Mouse (Mus musculus): ENCODE results near the gene Synm.

Gene Synm

DNA sequence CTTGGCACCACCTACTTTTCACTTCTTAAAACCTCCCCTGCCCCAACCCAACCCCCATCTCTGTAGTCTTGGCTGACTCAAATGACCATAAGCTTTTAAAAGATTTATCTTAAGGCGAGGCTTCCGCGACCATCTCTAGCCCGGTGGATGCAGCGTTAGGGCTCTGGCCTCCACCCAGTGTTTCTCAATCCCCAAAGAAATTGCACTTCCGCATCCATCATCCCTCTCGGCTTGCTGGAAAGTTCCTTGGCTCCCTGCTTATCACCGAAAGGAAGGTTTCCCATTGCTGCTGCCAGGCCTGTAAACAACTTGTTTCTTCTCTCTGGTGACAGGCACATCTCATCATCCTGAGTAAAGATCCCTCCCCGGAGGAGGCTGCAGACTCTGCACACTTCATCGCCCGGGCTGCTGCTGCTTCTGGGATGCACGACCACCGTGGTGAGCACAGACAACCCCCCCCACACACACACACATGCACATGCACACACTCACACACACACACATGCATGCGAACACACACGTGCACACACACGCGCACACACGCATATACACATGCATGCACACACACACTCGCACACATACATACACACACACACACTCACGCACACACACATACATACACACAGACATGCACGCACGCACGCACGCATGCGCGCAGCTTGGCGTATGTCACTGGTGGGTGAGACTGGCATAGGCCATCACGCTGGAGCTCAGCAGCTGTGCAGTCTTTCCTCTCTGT is 61.5 kb downstream of the Synm start:
- DNase-seq = no peak

DNA sequence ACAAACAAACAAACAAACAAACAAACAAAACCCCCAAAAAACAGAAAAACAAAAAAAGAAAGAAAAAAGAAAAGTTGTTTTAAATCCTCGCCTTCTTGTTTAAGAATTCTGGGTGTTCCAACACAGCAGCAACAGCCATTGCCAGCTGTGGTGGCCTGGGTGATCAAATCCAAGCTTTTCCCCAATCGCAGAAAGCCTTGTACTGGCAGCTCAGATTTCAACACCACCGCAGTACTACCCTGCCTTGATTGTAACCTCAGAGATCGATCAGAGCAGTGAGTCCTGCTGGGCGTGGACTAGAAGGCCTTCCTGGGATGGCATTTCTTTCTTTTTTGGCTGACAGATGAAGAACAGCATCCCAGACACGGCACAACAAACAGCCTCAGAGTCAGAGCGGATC is 63.6 kb downstream of the Synm start:
- no peak for DNase-seq

DNA sequence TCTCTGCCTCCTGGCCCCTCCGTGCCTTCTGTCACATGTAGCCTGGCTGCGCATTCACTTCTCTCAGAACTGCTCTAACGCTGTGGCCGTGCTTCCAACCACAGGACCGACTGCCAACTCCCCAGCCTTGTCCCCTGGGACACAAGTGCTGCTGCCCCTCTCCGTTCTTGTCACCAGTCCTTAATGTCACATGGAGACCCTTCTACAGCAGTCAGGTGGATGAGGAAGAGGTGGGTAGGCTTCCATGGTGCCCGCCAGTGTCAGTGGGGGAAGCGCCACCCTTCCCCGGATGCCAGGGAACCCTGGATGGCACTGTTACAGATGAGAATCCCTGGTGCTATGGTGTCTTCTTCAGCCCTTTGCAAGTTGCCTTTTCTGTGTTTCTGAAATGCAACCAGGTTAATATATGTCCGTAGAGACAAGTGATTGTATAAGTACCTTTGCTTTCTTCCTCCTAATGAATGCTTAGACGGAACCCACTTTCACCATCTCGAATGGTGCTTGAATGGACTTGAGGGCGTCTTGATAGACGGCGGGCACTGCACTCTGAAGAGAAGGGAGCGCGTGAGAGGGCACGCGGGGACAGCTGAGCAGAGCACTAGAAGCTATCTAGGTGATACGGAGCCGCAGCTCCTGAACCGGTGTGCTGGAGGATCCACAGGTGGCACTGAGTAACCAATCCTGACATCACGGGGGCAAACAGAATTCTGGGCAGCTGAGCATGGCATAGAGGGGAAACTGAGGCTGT is 66.6 kb downstream of the Synm start:
- no peak for DNase-seq

DNA sequence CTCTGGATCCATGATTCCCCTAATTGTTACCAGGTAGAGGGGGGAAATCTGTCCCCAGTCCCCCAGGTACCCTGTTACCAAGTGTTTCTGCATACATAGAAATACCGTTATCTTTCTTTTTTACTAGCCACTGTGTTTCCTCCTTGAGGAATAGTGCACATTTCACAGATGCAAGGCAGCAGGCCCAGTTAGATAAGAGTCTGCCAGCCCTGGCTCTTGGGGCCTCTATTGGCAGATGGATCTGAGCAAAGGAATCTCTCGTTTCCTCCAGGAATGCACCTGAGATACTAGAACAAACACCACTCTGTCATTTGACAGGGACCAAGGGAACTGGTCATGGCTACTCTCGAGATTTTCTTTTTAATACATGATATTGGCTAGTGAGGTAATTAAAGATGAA is 67.4 kb downstream of the Synm start:
- DNase-seq = no peak

DNA sequence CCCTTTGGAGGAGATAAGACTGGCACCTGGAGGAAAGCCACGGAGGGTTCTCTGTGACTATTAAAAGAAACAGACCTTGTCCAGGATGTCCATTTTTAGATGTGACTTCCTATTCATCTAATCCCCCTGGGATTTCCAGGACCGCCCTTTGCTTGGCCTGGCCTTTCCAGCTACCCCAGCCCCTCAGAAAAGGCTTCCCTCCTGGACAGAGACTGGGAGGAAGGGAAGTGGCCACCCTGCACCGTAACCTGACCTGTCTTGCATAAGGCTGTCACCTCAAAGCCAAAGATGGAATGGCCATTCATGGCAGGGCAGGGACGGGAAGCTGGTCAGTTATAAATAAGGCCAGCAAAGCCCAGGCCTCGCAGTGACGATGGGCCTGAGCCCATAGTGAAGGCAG is 68.5 kb downstream of the Synm start:
- DNase-seq = no peak

DNA sequence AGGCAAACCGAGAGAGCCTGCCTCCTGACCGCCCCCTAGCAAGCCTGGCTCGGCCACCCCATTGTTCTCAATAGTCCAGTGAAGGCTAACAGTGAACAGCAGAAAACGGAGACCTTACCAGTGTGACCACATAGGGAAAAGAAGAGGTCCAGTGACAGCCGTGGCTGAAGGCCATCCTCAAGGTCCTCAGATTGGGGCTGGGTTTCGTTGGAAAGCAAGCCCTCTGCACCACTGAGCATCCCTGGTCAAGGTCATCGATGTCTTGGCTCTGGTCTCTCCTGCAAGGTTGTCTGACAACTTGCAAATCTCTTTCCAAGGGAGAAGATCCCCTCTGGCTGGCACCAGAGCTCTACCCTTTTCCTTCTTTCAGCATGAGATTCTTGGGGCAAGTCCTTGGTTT is 69.7 kb downstream of the Synm start:
- DNase-seq = no peak

DNA sequence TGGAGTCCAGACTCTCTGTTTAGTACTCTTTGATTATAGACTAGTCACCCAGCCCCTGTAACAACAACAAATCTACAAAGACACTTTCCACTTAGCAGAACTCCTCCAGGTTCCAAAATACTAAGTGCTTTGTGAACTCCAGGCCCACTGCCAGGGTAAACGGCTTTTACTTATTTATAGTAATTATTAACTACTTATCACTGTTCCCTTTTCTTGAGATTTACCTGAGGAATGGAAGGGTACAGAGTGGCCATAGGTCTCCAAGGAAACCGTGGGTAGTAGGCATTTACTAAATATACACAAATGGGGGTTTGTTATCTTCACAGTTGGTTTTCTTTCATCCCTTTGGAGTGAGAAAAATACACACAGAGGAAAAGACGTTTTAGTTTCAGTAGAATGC is 71.3 kb downstream of the Synm start:
- no peak for DNase-seq

DNA sequence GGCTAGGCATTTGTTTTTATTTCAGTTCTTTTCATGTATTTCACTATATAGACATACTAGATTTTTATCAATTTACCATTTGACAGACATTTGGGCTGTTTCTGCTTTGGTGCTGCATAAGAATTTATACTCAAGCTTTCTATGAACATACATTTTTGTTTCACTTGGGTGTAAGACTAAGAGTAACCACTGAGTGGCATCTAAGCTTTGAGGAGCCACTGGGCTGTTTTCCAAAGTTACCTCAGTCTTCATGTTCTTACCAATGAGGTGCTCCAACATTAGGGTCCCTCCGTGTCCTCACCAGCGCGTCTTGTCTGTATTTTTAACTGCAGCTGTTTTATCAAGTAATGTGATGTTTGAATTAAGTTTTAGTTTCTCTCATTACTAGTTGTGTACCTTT is 73.0 kb downstream of the Synm start:
- DNase-seq = peak in 1 of 2 experiments; percentile 18

DNA sequence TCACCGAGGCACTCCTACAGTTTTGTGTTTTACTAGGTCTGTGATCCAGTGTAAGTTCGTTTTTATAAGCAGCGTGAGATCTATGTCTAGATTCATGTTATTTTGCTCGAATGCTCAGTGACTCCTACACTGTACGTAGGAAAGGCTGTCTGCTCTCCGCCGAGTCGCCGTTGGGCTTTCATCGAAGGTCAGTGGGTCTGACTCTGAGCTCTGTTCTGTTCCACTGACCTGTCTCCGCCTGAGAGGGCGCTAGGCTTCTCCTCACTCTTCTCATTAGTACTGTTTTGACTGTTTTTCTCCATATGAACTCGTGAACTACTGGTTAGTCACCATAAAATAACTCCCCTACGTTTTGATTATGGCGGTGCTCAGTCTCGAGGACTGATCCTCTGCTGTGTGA is 76.5 kb downstream of the Synm start:
- DNase-seq = no peak

DNA sequence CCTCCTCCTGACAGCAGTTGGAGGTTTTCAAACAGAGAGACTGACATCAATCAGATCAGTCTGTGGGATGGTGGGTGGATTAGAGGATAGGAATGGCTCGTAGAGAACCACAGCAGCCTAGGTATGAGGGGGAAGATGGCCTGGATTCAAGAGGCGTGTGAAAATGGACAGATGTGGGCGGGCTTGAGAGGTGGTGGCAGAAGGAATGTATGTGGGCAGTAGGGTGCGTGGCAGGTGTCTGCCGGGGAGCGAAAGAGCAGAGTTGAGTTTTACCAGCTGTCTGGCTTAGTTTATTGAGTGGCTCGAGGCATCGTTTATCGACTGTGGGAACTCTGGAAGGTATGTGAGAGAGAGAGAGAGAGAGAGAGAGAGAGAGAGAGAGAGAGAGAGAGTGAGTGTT is 78.5 kb downstream of the Synm start:
- no peak for DNase-seq
